Mouse (Mus musculus): ENCODE measurements around the gene Bcar1. TPM values are rescaled to one million over a fixed set of nuclear protein-coding genes. Genes with fewer than 3 reads are reported as not detected.

Bcar1 gene
- total RNA-seq, 1 experiment = 72.6 TPM

DNA sequence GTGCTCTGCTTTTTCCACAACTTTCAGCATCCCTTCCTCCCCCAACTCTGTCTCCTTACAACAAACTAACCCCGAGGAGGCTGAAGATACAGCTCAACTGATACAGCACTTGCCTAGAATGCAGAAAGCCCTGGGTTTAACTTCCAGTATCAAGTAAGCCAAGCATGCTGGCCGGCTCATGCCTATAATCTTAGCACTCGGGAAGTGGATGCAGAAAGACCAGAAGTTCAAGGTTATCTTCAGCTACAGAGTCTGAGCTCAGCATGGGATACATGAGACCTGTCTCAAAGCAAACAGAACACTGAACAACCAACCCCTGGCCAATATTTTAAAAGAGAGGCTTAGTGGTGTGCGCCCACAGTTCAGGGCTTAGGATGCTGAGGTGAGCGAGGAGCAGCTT, 44.5 kb upstream of the Bcar1 start:
- peak overlapping the region; percentile 98 for H3K27ac ChIP-seq (ENCODE audit: insufficient read depth, low read depth, low read length, poor library complexity, severe bottlenecking)
- peak overlapping the region; percentile 8; the same call in 1 of the 2 replicates for H3K9ac ChIP-seq (ENCODE audit: insufficient read depth, low read depth, low read length, poor library complexity, severe bottlenecking)
- no peak for TF ChIP-seq ZC3H11A (IDR thresholded peaks at IDR 0.05; ENCODE audit: borderline replicate concordance, low read depth, low read length)
- TF ChIP-seq ZNF384 (IDR thresholded peaks at IDR 0.05; ENCODE audit: low read depth, low read length) = no peak
- no peak for TF ChIP-seq MAFK (IDR thresholded peaks at IDR 0.05; ENCODE audit: insufficient read depth, low read depth, low read length)
- no peak for TF ChIP-seq CHD2 (IDR thresholded peaks at IDR 0.05; ENCODE audit: low read depth, low read length)
- TF ChIP-seq HCFC1 (IDR thresholded peaks at IDR 0.05; ENCODE audit: borderline replicate concordance, insufficient read depth, low read length) = no peak
- DNase-seq (ENCODE audit: low read depth, low spot score) = no peak
- H3K4me1 ChIP-seq (ENCODE audit: control insufficient read depth in 2 of 2, insufficient read depth in 2 of 2, low read length in 2 of 2, poor library complexity in 1 of 2) = peaks cover 32 to 37% of the 10 kb centered on the region in 2 experiments
- in situ Hi-C loops (cut with MboI; ENCODE audit: low sequenced_read_pairs in 2 of 2, unreplicated experiment in 2 of 2) = no loop called here
- H3K9me3 ChIP-seq (ENCODE audit: control insufficient read depth, insufficient read depth, low read depth, low read length) = no peaks in the 10 kb centered on the region
- peaks cover 2% of the 10 kb centered on the region; the same call in 1 of the 2 replicates for H3K36me3 ChIP-seq (ENCODE audit: control insufficient read depth, insufficient read depth, low read length, poor library complexity, severe bottlenecking)
- H3K4me3 ChIP-seq (ENCODE audit: insufficient read depth in 1 of 2, low read depth in 1 of 2, low read length in 2 of 2, poor library complexity in 1 of 2, severe bottlenecking in 1 of 2) = no peak overlapping the region

DNA sequence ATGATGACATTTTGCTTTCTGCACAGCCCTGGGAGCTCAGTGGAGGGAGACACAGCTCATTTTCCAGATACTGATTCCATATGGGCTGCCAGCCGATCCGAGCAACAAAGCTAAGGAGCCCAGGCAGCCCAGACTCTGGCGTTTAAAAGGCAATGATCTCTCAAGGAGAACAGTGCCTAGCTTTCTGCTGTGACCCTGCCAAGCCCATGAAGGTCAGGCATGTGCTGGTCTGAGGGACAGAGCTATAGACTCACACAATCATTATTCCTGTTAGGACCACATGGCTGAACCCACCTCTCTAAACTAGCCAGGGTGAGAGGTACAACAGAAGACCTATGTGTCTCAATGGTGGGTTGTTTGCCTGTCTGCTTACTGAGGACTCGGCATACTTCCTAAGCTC, 44.1 kb upstream of the Bcar1 start:
- Histone ChIP-seq H3K9ac (ENCODE audit: insufficient read depth, low read depth, low read length, poor library complexity, severe bottlenecking) (peak overlapping the region; percentile 8; the same call in 1 of the 2 replicates), H3K9me3 (ENCODE audit: control insufficient read depth, insufficient read depth, low read depth, low read length) (no peaks in the 10 kb centered on the region), H3K4me3 (ENCODE audit: insufficient read depth in 1 of 2, low read depth in 1 of 2, low read length in 2 of 2, poor library complexity in 1 of 2, severe bottlenecking in 1 of 2) (no peak overlapping the region), H3K4me1 (ENCODE audit: control insufficient read depth in 2 of 2, insufficient read depth in 2 of 2, low read length in 2 of 2, poor library complexity in 1 of 2) (peaks cover 32 to 38% of the 10 kb centered on the region in 2 experiments), H3K36me3 (ENCODE audit: control insufficient read depth, insufficient read depth, low read length, poor library complexity, severe bottlenecking) (peaks cover 2% of the 10 kb centered on the region; the same call in 1 of the 2 replicates), H3K27ac (ENCODE audit: insufficient read depth, low read depth, low read length, poor library complexity, severe bottlenecking) (peak overlapping the region; percentile 98)
- in situ Hi-C loops (cut with MboI; ENCODE audit: low sequenced_read_pairs in 2 of 2, unreplicated experiment in 2 of 2) = no loop called here
- no peak for TF ChIP-seq MAFK (IDR thresholded peaks at IDR 0.05; ENCODE audit: insufficient read depth, low read depth, low read length)
- no peak for TF ChIP-seq ZNF384 (IDR thresholded peaks at IDR 0.05; ENCODE audit: low read depth, low read length)
- DNase-seq (ENCODE audit: low read depth, low spot score) = no peak

DNA sequence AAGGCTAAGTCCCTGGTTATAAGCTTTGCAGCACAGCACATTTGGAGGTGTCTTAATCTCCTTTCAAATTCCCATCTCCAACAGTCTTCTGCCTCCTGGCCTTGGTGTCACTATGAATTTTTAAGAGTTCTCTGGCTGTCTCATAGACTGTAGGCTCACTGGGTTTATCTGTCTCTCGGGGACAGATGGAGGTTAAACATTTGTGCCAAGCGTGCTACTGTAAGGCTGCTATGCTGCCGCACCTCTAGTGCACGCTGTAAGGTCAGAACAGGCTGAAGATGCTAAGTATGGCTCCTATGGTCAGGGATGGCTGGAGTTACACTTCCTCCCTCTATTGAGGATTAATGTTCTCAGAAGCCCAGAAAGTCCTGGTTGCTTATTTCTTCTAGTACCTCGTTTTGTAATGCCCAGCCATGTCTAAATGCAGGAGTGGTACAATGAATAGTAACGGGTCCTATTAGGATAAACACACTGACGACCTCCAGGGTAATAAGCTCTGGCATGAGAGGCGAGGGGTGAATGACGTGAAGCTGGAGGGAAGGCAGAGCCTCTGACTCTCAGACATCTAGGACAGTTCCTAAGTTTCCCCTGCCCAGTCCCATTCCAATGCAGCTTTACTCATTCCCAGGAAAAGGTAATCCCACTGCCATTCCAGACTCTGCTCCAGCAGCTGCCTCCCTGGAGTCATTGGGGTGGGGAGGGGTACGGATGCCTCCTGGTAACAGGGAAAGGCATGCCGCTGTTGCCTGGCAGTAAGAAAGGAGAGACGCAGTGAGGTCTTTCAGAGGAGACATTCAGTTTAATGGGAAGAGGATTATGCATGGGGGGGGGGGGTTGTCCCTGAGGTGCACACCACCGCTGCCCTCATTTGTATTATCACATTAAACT, 43.3 kb upstream of the Bcar1 start:
- peaks cover 32 to 41% of the 10 kb centered on the region in 2 experiments for H3K4me1 ChIP-seq (ENCODE audit: control insufficient read depth in 2 of 2, insufficient read depth in 2 of 2, low read length in 2 of 2, poor library complexity in 1 of 2)
- peak overlapping the region; percentile 98 for H3K27ac ChIP-seq (ENCODE audit: insufficient read depth, low read depth, low read length, poor library complexity, severe bottlenecking)
- in situ Hi-C loops (cut with MboI; ENCODE audit: low sequenced_read_pairs in 2 of 2, unreplicated experiment in 2 of 2) = no loop called here
- TF ChIP-seq HCFC1 (IDR thresholded peaks at IDR 0.05; ENCODE audit: borderline replicate concordance, insufficient read depth, low read length) = no peak
- no peak for TF ChIP-seq CHD2 (IDR thresholded peaks at IDR 0.05; ENCODE audit: low read depth, low read length)
- no peak for TF ChIP-seq ZC3H11A (IDR thresholded peaks at IDR 0.05; ENCODE audit: borderline replicate concordance, low read depth, low read length)
- H3K9ac ChIP-seq (ENCODE audit: insufficient read depth, low read depth, low read length, poor library complexity, severe bottlenecking) = peak overlapping the region; percentile 19; the same call in 1 of the 2 replicates
- H3K4me3 ChIP-seq (ENCODE audit: insufficient read depth in 1 of 2, low read depth in 1 of 2, low read length in 2 of 2, poor library complexity in 1 of 2, severe bottlenecking in 1 of 2) = no peak overlapping the region
- DNase-seq (ENCODE audit: low read depth, low spot score) = no peak
- H3K36me3 ChIP-seq (ENCODE audit: control insufficient read depth, insufficient read depth, low read length, poor library complexity, severe bottlenecking) = peaks cover 5% of the 10 kb centered on the region; the same call in 1 of the 2 replicates
- no peaks in the 10 kb centered on the region for H3K9me3 ChIP-seq (ENCODE audit: control insufficient read depth, insufficient read depth, low read depth, low read length)

DNA sequence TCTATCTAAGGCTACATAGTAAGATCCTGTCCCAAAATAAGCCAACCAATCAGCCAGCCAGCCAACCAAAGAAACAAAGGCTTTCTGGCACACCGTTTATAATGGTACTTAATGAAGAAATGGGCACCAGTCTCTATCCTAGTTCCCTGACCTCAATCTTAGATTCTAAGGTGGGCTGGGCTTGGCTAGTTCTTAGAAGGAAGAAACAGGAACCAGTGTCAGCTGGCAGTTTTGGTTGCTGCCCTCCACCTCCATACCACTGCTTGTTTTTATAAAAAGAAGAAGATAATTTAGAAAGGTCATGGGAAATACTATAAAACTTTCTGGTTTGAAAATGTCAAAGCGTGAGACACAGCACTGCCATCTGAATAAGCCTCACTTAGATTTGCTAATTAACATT, 42.5 kb upstream of the Bcar1 start:
- Histone ChIP-seq H3K4me3 (ENCODE audit: insufficient read depth in 1 of 2, low read depth in 1 of 2, low read length in 2 of 2, poor library complexity in 1 of 2, severe bottlenecking in 1 of 2) (no peak overlapping the region), H3K9me3 (ENCODE audit: control insufficient read depth, insufficient read depth, low read depth, low read length) (no peaks in the 10 kb centered on the region), H3K27ac (ENCODE audit: insufficient read depth, low read depth, low read length, poor library complexity, severe bottlenecking) (no peak overlapping the region), H3K36me3 (ENCODE audit: control insufficient read depth, insufficient read depth, low read length, poor library complexity, severe bottlenecking) (peaks cover 3% of the 10 kb centered on the region; the same call in 1 of the 2 replicates), H3K4me1 (ENCODE audit: control insufficient read depth in 2 of 2, insufficient read depth in 2 of 2, low read length in 2 of 2, poor library complexity in 1 of 2) (peaks cover 34 to 44% of the 10 kb centered on the region in 2 experiments), H3K9ac (ENCODE audit: insufficient read depth, low read depth, low read length, poor library complexity, severe bottlenecking) (no peak overlapping the region)
- no peak for TF ChIP-seq CHD2 (IDR thresholded peaks at IDR 0.05; ENCODE audit: low read depth, low read length)
- no peak for TF ChIP-seq HCFC1 (IDR thresholded peaks at IDR 0.05; ENCODE audit: borderline replicate concordance, insufficient read depth, low read length)
- no peak for TF ChIP-seq ZNF384 (IDR thresholded peaks at IDR 0.05; ENCODE audit: low read depth, low read length)
- TF ChIP-seq MAFK (IDR thresholded peaks at IDR 0.05; ENCODE audit: insufficient read depth, low read depth, low read length) = no peak
- TF ChIP-seq ZC3H11A (IDR thresholded peaks at IDR 0.05; ENCODE audit: borderline replicate concordance, low read depth, low read length) = no peak
- no peak for DNase-seq (ENCODE audit: low read depth, low spot score)
- in situ Hi-C loops (cut with MboI; ENCODE audit: low sequenced_read_pairs in 2 of 2, unreplicated experiment in 2 of 2) = no loop called here

Measured in ES-E14 (cell line).